Mouse (Mus musculus) left cerebral cortex, adult 2 months (tissue): ENCODE measurements at regions not wholly inside any gene's neighbourhood (a gene's known extent, or its start where the extent isn't known, plus 50 kb on each side); places are given as distances from the start of the nearest gene placed in this dataset.

Experiments
- DNase-seq, 2 experiments: peaks; one replicate each; pipeline ENCODE4 v3.0.0; 2021 to 2022; ENCODE audit warnings: low spot score in 2 of 2, mixed read lengths in 1 of 2; ENCODE audit errors: extremely low spot score in 1 of 2
- H3K27ac ChIP-seq: fragments of 200-600 bp; 2 replicates; pipeline ENCODE4 v1.8.1; 2022
- H3K4me3 ChIP-seq: fragments of 200-600 bp; 2 replicates; pipeline ENCODE4 v1.8.1; 2022
- CTCF ChIP-seq: fragments of 200-600 bp; IDR thresholded peaks from 2 replicates; pipeline ENCODE4 v1.8.1; 2022; ENCODE audit warnings: antibody characterized with exemption, mild to moderate bottlenecking, moderate library complexity
- intact Hi-C: fragments of 180-260 bp; cut with DNase I; formaldehyde crosslinking; loops from one replicate; pipeline ENCODE4 v1.15.1; 2025

DNA sequence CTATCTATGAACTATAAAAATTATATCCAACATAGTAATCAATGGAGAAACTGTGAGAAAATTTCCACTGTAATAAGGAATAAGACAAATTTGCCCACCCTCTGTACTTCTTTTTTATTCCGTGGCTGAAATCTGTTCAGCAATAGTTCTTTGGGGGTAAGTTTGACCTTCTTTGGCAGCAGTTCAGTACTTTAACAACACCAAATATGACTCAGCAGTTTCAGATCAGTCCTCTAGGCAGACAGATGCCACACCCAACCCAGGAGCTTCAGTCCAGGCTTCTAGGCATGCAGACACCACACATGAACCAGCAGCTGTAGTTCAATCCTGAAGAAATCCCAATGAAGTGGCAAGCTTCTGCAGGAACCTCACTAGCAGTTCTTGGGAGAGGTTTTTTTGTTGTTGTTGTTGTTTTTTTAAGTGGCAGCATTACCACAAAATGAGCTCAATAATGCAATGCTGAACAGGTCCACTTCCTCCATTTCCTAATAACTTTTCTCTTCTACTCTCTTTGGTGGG lies 88.6 kb upstream of the Adamts9 start:
- H3K27ac ChIP-seq = no peak overlapping the region
- no peak overlapping the region for H3K4me3 ChIP-seq
- TF ChIP-seq CTCF = no peak
- intact Hi-C loops = no loop called here
- DNase-seq = no peak

- DNase-seq = no peak
- intact Hi-C loops = no loop called here
- Histone ChIP-seq H3K27ac (no peak overlapping the region), H3K4me3 (no peak overlapping the region)
- TF ChIP-seq CTCF = no peak
Measured at GRCm38 (mm10) chr6:93026068-93027022, 83.1 kb upstream of the Adamts9 start.

- no peak overlapping the region for H3K4me3 ChIP-seq
- no peak for DNase-seq
- TF ChIP-seq CTCF = no peak
- intact Hi-C loops = no loop called here
- no peak overlapping the region for H3K27ac ChIP-seq
Measured at GRCm38 (mm10) chr6:93014534-93014933, 71.2 kb upstream of the Adamts9 start.

GRCm38 (mm10) chr6:93011906-93012305 lies 68.6 kb upstream of the Adamts9 start:
- Histone ChIP-seq H3K27ac (no peak overlapping the region), H3K4me3 (no peak overlapping the region)
- no peak for DNase-seq
- no peak for TF ChIP-seq CTCF
- intact Hi-C loops = no loop called here

DNA sequence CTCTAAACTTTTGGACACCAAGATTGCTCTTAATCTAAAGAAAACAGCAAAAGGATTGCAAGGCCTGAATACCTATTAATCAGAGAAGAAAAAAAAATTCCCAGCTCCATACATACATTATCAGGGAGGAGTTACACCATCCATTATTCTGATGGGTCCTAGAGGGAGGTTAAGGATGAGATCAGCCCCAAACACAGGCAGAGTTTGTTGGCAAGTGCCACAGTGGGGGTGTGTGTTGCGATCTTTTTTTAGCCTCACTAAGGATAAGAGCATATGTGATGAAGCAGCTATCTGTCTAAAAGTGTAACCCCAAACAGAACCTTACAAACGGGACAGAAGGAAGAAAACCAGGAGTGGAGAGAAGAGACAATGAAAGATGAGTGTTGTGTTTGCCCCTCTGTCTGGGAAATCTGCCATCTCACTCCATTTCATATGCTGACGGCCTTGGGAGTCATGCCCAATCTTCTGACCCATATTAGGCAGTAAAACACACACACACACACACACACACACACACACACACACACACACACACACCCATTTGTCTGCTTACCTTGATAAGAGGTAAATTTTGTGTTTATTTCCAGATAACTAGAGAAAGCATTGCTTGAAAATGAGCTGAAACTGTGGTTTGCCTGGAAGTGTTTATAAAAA lies 61.4 kb upstream of the Adamts9 start:
- Histone ChIP-seq H3K4me3 (no peak overlapping the region), H3K27ac (no peak overlapping the region)
- TF ChIP-seq CTCF = no peak
- intact Hi-C loops = no loop called here
- DNase-seq = no peak

DNA sequence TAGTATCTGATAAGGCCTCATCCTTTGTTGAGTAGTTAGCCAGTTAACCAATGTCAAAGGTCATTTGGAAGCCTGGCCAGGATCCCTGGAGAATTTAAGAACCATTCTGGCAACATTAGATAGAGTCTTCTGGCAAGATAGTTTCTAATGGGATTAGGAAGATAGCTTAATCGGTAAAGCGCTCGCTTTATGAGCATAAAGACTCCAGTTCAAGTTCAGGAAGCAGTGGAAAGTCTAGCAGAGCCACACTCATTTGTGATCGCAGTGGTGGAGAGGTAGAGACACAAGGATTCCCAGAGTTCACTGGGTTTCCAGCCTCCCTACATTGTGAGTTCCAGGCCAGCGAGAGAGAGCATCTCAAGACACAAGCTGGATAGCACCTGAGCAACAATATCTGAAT lies 60.5 kb upstream of the Adamts9 start:
- TF ChIP-seq CTCF = no peak
- Histone ChIP-seq H3K4me3 (no peak overlapping the region), H3K27ac (no peak overlapping the region)
- intact Hi-C loops = no loop called here
- DNase-seq = no peak

- DNase-seq = no peak
- H3K27ac ChIP-seq = no peak overlapping the region
- TF ChIP-seq CTCF = no peak
- H3K4me3 ChIP-seq = no peak overlapping the region
- intact Hi-C loops = no loop called here
Measured at GRCm38 (mm10) chr6:92993647-92994046, 50.4 kb upstream of the Adamts9 start.
